Mouse (Mus musculus) neural tube, embryonic 10.5 days (tissue): Measurements from ENCODE around the gene Gm43638.
"Not testable (repeated sequence)": the region's sequence is repeated elsewhere in the genome, so short reads cannot be mapped to it uniquely, and the experiment has no call there.

ENCODE experiments used
- DNase-seq: peaks from one replicate; pipeline ENCODE4 v3.0.0-alpha.2; 2017; ENCODE audit warnings: low spot score; ENCODE audit errors: extremely low spot score

The Gm43638 gene

GRCm38 (mm10) chr5:87486706-87487105 lies at the start of gene Gm43638:
Gene Gm43638 (minus strand): TSS chr5:87486806.
- DNase-seq: not testable (repeated sequence)

DNA sequence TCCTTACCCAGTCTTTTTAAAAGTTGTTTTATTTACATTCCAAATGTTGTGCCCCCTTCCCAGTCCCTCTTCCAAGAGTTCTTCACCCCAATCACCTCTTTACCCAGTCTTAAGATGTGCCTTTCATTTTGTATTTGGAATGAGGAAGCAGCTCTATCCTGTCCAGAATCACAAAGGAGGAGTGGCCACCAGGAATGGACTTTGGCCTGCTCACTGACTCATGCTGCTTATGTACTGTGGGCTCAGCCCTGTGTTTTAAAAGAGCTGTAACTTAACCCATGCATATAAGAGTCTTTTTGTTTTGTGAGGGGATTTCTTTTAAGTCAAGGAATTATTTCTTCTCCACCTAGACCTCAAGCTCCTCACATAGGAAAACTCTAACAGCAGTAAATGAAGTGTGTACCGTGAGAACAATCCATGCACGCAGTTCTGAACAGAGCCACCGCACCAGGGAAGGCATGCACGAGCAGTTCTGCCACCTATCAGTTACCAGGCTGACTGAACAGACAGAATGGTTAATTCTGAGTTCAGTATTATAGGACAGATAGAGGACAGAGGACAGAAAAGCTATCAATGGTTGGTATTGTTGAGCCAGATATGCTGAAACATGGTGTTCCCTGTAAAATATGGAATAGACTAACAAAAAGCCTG lies 49.5 kb upstream of the Gm43638 start:
- DNase-seq: no peak

DNA sequence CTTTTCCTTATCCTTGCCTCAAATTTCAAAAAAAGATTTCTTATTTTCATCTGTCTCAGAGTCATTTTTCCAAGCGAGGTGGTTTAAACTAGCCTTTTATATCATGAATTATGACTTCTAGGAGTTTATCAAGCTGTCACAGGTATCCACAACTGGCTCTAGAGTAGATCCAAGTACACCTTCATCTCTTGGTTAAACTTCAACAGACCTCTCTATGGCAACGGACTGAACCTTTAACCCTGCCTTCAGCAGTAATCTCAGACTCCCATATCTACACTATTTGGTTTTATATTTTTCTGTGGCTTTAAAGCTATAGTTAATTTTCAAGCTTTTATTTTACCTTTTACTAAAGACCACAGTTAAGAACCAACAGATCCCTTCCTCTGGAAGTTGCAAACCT lies 45.7 kb upstream of the Gm43638 start:
- no peak for DNase-seq

- DNase-seq: not testable (repeated sequence)
Measured at GRCm38 (mm10) chr5:87523561-87523960, 37.0 kb upstream of the Gm43638 start.

- DNase-seq: no peak
Measured at GRCm38 (mm10) chr5:87505776-87506458, 19.3 kb upstream of the Gm43638 start.

DNA sequence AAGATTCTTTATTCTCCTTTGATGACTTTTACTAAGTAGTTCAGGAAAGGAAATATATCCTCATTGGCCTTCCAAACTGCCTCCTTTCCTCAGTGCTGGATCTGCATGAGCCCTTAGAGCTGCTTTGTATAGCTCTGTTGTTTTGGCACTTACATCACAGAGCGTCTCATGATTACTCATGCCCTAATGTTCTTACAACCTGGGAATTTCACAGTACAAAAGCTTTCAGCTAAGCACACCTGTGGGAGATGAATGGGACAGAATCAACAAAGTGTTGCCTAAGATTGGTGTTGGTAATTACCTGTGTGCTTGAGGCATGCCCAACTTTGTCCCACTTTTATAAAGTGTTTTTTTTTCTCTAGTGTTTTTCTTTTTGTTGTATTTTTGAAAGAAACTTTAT lies 16.1 kb upstream of the Gm43638 start:
- no peak for DNase-seq

DNA sequence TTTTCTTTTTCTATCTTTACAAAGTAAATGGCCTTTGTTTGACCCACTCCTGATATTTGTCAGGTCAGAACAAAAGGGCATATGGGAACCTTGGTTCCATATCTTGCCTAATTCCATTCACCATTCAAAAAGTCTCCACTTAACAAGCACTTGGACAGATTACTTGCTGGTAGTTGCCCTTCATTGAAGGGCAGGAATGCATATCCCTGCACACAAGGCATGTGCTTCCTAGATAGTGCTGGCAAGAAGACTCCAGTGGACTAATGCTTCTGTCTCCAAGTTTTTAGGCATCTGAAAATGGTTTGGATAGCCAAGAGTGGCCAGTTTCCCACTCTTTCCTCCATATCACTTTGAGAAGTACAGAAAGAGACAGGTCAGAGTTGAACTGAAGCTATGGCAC lies 12.7 kb upstream of the Gm43638 start:
- no peak for DNase-seq

GRCm38 (mm10) chr5:87498936-87499335 lies 12.3 kb upstream of the Gm43638 start:
- DNase-seq: no peak

GRCm38 (mm10) chr5:87490771-87491170 lies 4.2 kb upstream of the Gm43638 start, which contains the start of gene Ugt2a1:
Gene Ugt2a1 (minus strand): TSS chr5:87490871.
- no peak for DNase-seq

- DNase-seq: no peak
Measured at GRCm38 (mm10) chr5:87482160-87482559, 4.4 kb downstream of the Gm43638 start, which contains the start of gene Ugt2a2. Gene Ugt2a2 (minus strand): TSS chr5:87482260.

DNA sequence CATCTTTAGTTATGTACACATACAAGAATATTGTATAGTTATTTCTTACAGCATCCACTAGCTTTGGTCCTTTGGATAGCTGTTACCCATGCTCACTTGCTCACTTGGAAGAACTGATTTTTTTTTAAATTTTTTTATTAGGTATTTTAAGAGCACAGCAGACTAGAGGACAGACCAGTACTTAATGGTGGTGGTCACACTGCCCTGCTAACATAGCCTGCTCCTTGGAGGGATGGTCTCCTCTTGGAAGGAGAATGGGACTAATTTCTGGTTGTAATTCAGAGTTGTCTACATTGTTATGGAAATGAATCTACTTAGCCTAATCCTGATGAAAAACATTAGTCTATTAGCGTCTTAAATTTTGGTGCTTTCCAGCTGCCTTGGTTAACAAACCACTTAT lies 27.8 kb downstream of the Gm43638 start:
- DNase-seq: no peak

- DNase-seq: no peak
Measured at GRCm38 (mm10) chr5:87457701-87458100, 28.9 kb downstream of the Gm43638 start.

GRCm38 (mm10) chr5:87456216-87456850 lies 30.3 kb downstream of the Gm43638 start:
- no peak for DNase-seq

GRCm38 (mm10) chr5:87455519-87455918 lies 31.1 kb downstream of the Gm43638 start:
- no peak for DNase-seq

DNA sequence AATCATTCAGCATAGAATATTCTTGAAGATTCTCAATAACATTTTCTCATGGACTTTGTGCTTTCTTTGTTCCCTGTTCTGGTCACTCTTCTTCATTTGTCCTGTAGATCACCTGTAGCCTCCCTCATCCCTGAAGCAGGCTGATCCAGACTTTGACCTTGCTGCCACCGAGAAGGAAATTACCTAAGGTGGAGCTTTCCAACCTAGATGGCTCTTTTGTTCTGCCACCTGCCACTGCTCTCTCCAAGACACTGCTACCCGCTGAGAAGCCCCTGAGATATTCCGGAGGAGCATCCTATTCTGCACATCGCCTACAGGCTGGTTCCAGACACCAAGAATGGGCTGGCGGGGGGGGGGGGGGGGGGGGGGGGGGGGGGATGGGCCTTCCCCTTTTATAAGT lies 34.1 kb downstream of the Gm43638 start:
- DNase-seq: not testable (repeated sequence)

DNA sequence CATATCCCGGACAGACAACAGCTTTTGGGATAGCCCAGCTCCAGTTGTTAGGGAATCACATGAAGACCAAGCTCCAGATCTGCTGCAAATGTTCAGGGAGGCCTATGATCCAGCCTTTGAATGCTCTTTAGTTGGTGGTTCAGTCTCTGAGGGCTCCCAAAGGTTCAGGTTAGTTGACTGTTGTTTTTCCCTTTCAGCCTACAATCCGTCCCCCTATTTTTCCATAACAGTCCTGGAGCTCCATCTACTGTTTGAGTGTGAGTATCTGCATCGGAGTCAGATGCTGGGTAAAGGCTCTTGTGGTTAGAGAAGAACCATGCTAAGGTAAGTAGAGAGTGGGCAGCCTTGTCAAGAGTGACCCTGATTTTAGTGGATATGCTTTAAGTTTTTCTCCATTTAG lies 50.3 kb downstream of the Gm43638 start:
- DNase-seq: no peak

DNA sequence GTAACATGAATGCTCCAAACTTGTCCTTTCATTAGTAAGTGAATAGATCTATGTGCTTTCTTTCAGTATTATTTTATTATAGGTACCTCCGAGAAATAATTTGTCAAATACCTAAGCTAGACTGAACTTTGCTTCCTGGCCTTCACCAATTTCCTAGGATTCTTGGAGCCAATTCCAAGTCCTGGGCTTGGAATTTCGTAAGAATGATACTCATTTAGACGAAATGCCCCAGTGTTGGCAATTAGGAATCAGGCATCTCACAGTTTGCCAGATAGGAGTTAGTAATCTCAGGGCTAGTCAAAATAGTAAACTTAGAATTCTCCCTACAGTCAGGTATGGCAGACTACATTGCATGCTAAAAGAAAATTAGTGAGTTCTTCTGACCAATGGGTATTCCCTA lies 60.9 kb downstream of the Gm43638 start:
- DNase-seq: no peak

DNA sequence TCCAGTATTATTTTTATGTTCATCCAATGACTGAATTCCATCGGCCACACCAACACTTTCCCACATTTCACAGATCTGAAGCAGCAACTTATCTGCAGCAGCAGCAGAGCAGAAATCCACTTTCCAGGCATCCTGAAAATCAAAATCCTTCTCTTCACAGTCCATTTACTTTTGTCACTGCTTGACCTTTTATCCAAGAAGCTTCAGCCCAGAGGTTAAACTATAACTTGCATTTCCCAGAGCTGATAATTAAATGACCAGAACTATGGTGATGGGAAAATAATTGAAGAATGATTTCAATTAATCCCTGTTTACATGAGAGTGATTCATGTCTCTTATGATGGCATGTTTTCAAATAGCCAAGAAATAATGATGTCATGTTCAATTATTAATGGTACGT lies 62.6 kb downstream of the Gm43638 start, which contains the start of gene Ugt2b38:
Gene Ugt2b38, minus strand, starts transcription at position 163 of the 400 bp plus-strand sequence.
- DNase-seq: not testable (repeated sequence)
